Mouse (Mus musculus) embryonic fibroblast, embryonic 13.5 days (primary cell): Measurements from ENCODE around the gene Kcnip4.

Experiments
- CTCF ChIP-seq: IDR thresholded peaks from 2 replicates; pipeline ENCODE4 v1.5.1; 2011; ENCODE audit warnings: mild to moderate bottlenecking, control low read depth, low read length, moderate library complexity, borderline replicate concordance; ENCODE audit not compliant: insufficient read depth
- POLR2A ChIP-seq: IDR thresholded peaks from 2 replicates; pipeline ENCODE4 v1.6.1; 2011; ENCODE audit warnings: low read depth, mild to moderate bottlenecking, control low read depth, low read length, moderate library complexity

DNA sequence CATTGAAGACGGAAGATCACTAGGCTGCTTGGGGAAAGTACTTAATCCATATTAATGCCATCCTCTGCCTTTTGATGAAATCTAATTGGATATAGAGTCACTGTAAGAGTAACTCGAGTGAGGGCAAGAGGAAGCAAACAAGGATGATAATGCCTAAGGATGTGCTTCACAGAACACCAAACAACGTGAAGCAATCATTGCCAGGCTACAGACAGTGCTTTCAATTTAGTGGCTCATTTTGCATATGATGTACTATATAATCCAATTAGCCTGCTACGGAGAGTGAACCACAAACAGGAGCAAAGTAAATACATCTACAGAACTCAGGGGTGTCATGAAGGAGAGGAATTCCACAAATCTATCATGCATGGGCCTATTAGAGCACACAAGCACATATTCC, 280.3 kb downstream of the Kcnip4 start:
- TF ChIP-seq CTCF = no peak
- no peak for TF ChIP-seq POLR2A
